Mouse (Mus musculus) CH12.LX (cell line): ENCODE results near the gene 1700020L24Rik. TPM values are rescaled to one million over a fixed set of nuclear protein-coding genes. Genes with fewer than 3 reads are reported as not detected.
A peak's percentile ranks its signal among the peaks of the same experiment; 100 is the strongest.

Source experiments
- DNase-seq: peaks from one replicate; pipeline ENCODE4 v3.0.0-alpha.2; 2013; ENCODE audit errors: extremely low read depth
- H3K27ac ChIP-seq: 2 replicates; pipeline ENCODE4 v1.5.1; 2012; ENCODE audit warnings: low read depth, mild to moderate bottlenecking, control low read depth, moderate library complexity; ENCODE audit not compliant: insufficient read depth
- H3K27me3 ChIP-seq: replicated peaks from 2 replicates; pipeline ENCODE3; 2012; ENCODE audit warnings: inconsistent platforms
- H3K36me3 ChIP-seq, 2 experiments: replicated peaks in 1 of 2; 2 replicates each; pipeline versions ENCODE3 to v1.6.1; 2012; ENCODE audit warnings: inconsistent platforms in 1 of 2, low read length in 1 of 2, mild to moderate bottlenecking in 1 of 2, mixed read lengths in 1 of 2, moderate library complexity in 1 of 2; ENCODE audit not compliant: control insufficient read depth in 1 of 2, insufficient read depth in 1 of 2
- H3K4me1 ChIP-seq, 2 experiments: 2 replicates each; pipeline ENCODE4 v1.6.1; 2012; ENCODE audit warnings: inconsistent platforms in 1 of 2, moderate library complexity in 1 of 2; ENCODE audit not compliant: insufficient read depth in 2 of 2, control insufficient read depth in 1 of 2
- H3K4me2 ChIP-seq: 2 replicates; pipeline ENCODE4 v1.6.1; 2012; ENCODE audit warnings: low read depth, mild to moderate bottlenecking, control low read depth; ENCODE audit not compliant: poor library complexity, insufficient read depth, severe bottlenecking
- H3K4me3 ChIP-seq, 3 experiments: fragments of 150-350 bp in 1 of 3; sonication (generic) in 1 of 3; replicated peaks in 1 of 3; 2 replicates each; pipeline versions ENCODE3 to v1.5.1; 2011 to 2012; ENCODE audit warnings: low read depth in 2 of 3, low read length in 2 of 3, mild to moderate bottlenecking in 2 of 3, moderate library complexity in 2 of 3, control low read depth in 1 of 3, improper control_type of control experiment in 1 of 3, inconsistent platforms in 1 of 3, mixed read lengths in 1 of 3; ENCODE audit not compliant: poor library complexity in 1 of 3
- H3K79me2 ChIP-seq: replicated peaks from 2 replicates; pipeline ENCODE4 v1.6.1; 2012; ENCODE audit warnings: mild to moderate bottlenecking, moderate library complexity; ENCODE audit not compliant: control insufficient read depth, poor library complexity, insufficient read depth, severe bottlenecking; ENCODE audit errors: extremely low read depth
- H3K9ac ChIP-seq: 2 replicates; pipeline ENCODE4 v1.6.1; 2012; ENCODE audit warnings: low read depth, mild to moderate bottlenecking, control low read depth, moderate library complexity; ENCODE audit not compliant: insufficient read depth
- H3K9me3 ChIP-seq: replicated peaks from 2 replicates; pipeline ENCODE3; 2012; ENCODE audit warnings: low read length, inconsistent platforms, mixed read lengths
- CHD1 ChIP-seq: IDR thresholded peaks from 2 replicates; pipeline ENCODE4 v1.6.1; 2012; ENCODE audit warnings: low read depth, low read length, improper control_type of control experiment, inconsistent platforms
- ELF1 ChIP-seq: IDR thresholded peaks from 2 replicates; pipeline ENCODE4 v1.6.1; 2014; ENCODE audit warnings: low read depth, mild to moderate bottlenecking, inconsistent platforms, low read length, improper control_type of control experiment
- ETS1 ChIP-seq: conservative IDR thresholded peaks from 2 replicates; pipeline ENCODE4 v1.6.1; 2012; ENCODE audit warnings: low read depth, mild to moderate bottlenecking, inconsistent platforms, low read length, improper control_type of control experiment, moderate library complexity
- GABPA ChIP-seq: IDR thresholded peaks from 2 replicates; pipeline ENCODE4 v1.6.1; 2012; ENCODE audit warnings: low read depth, low read length, improper control_type of control experiment, inconsistent platforms; ENCODE audit not compliant: insufficient replicate concordance
- HCFC1 ChIP-seq: IDR thresholded peaks from 2 replicates; pipeline ENCODE4 v1.6.1; 2012; ENCODE audit warnings: low read depth, mild to moderate bottlenecking, inconsistent platforms, low read length, improper control_type of control experiment
- IRF4 ChIP-seq: IDR thresholded peaks from 2 replicates; pipeline ENCODE4 v1.6.1; 2014; ENCODE audit warnings: low read depth, mild to moderate bottlenecking, inconsistent platforms, low read length, improper control_type of control experiment
- JUND ChIP-seq: conservative IDR thresholded peaks from 2 replicates; pipeline ENCODE4 v1.6.1; 2011; ENCODE audit warnings: low read depth, low read length, improper control_type of control experiment
- MAX ChIP-seq: IDR thresholded peaks from 2 replicates; pipeline ENCODE4 v1.6.1; 2011; ENCODE audit warnings: low read length, improper control_type of control experiment
- MEF2A ChIP-seq: IDR thresholded peaks from 2 replicates; pipeline ENCODE4 v1.6.1; 2014; ENCODE audit warnings: low read depth, mild to moderate bottlenecking, inconsistent platforms, low read length, improper control_type of control experiment, borderline replicate concordance
- MXI1 ChIP-seq: IDR thresholded peaks from 2 replicates; pipeline ENCODE4 v1.6.1; 2011; ENCODE audit warnings: mild to moderate bottlenecking, low read depth, low read length, improper control_type of control experiment
- MYC ChIP-seq: IDR thresholded peaks from 2 replicates; pipeline ENCODE4 v1.6.1; 2011; ENCODE audit warnings: low read depth, mild to moderate bottlenecking, improper control_type of control experiment, low read length
- POLR2A ChIP-seq: IDR thresholded peaks from 2 replicates; pipeline ENCODE4 v1.6.1; 2011; ENCODE audit warnings: low read depth, mild to moderate bottlenecking, improper control_type of control experiment, low read length
- RAD21 ChIP-seq: IDR thresholded peaks from 2 replicates; pipeline ENCODE4 v1.6.1; 2011; ENCODE audit warnings: low read depth, mild to moderate bottlenecking, low read length, improper control_type of control experiment, moderate library complexity
- RCOR1 ChIP-seq: conservative IDR thresholded peaks from 2 replicates; pipeline ENCODE4 v1.6.1; 2012; ENCODE audit warnings: low read depth, mild to moderate bottlenecking, inconsistent platforms, low read length, improper control_type of control experiment
- SIN3A ChIP-seq: IDR thresholded peaks from 2 replicates; pipeline ENCODE4 v1.6.1; 2012; ENCODE audit warnings: low read length, improper control_type of control experiment, inconsistent platforms
- SMC3 ChIP-seq: IDR thresholded peaks from 2 replicates; pipeline ENCODE4 v1.6.1; 2011; ENCODE audit warnings: low read depth, low read length, improper control_type of control experiment
- UBTF ChIP-seq: IDR thresholded peaks from 2 replicates; pipeline ENCODE4 v1.6.1; 2012; ENCODE audit warnings: low read depth, mild to moderate bottlenecking, inconsistent platforms, low read length, improper control_type of control experiment, moderate library complexity
- USF1 ChIP-seq: IDR thresholded peaks from 2 replicates; pipeline ENCODE4 v1.6.1; 2014; ENCODE audit warnings: low read depth, mild to moderate bottlenecking, inconsistent platforms, low read length, improper control_type of control experiment
- ZKSCAN1 ChIP-seq: IDR thresholded peaks from 2 replicates; pipeline ENCODE4 v1.6.1; 2012; ENCODE audit warnings: low read depth, inconsistent platforms, low read length, improper control_type of control experiment, borderline replicate concordance
- ZNF384 ChIP-seq: IDR thresholded peaks from 2 replicates; pipeline ENCODE4 v1.6.1; 2012; ENCODE audit warnings: low read depth, low read length, improper control_type of control experiment, inconsistent platforms
- dilution Hi-C: fragments of 300-500 bp; cut with MboI; formaldehyde crosslinking; loops from 2 replicates; pipeline ENCODE4 v1.14.3; 2020; ENCODE audit warnings: low sequenced_read_pairs; ENCODE audit not compliant: extremely low pct_unique_long_range_greater_than_20kb, extremely low pct_ligation_motif_present
- in situ Hi-C: fragments of 300-500 bp; cut with MboI; formaldehyde crosslinking; loops from 3 replicates; pipeline ENCODE4 v1.14.3; 2019; ENCODE audit warnings: low sequenced_read_pairs, low pct_ligation_motif_present, low pct_unique_long_range_greater_than_20kb, mixed read lengths
- polyA plus RNA-seq: library from polyadenylated mRNA; unstranded; fragments of >175 nt; gene quantifications from 2 replicates; pipeline ENCODE4 v1.2.1, GENCODE M21; 2012; ENCODE audit warnings: low read depth; ENCODE audit not compliant: insufficient read length
- total RNA-seq, 2 experiments: library from RNA; depleted of rRNA; stranded (reverse); fragments of 300-350 nt in 1 of 2; fragments of >200 nt in 1 of 2; gene quantifications; 2 replicates each; pipeline ENCODE4 v1.2.3; 2012 to 2014

1700020L24Rik gene
- total and polyA plus RNA-seq, 3 experiments: 0.21 to 0.40 TPM; not detected in 1

- dilution Hi-C loops (no loop called here), in situ Hi-C loops (loop anchor here (5.0 kb wide), 1 partner anchor 100 kb away; no protein-coding TSS in a partner anchor)
- Histone ChIP-seq H3K9me3 (no peaks in the 10 kb centered on the region), H3K4me1 (peaks cover 13 to 21% of the 10 kb centered on the region in 2 experiments), H3K79me2 (no peaks in the 10 kb centered on the region), H3K27me3 (peaks cover 71% of the 10 kb centered on the region), H3K4me2 (peak overlapping the region; percentile 77), H3K27ac (no peak overlapping the region), H3K9ac (no peak overlapping the region), H3K36me3 (no peaks in the 10 kb centered on the region), H3K4me3 (peak overlapping the region in 2 of 3 experiments; percentile 6 to 43)
- peak; percentile 56 for DNase-seq
- peak; percentile 88 for TF ChIP-seq MAX
- no peak for TF ChIP-seq IRF4
- TF ChIP-seq CHD1: no peak
- no peak for TF ChIP-seq GABPA
- TF ChIP-seq RCOR1: no peak
- no peak for TF ChIP-seq SIN3A
- no peak for TF ChIP-seq HCFC1
- peak; percentile 36; the same call in 1 of the 2 replicates for TF ChIP-seq POLR2A
- TF ChIP-seq JUND: no peak
- no peak for TF ChIP-seq ZNF384
- TF ChIP-seq MXI1: peak; percentile 63; the same call in 1 of the 2 replicates
- TF ChIP-seq ELF1: no peak
- TF ChIP-seq MYC: peak; percentile 87; the same call in 1 of the 2 replicates
These were observed 10.5 kb upstream of the 1700020L24Rik start for GRCm38 (mm10) chr11:83426964-83427363.

DNA sequence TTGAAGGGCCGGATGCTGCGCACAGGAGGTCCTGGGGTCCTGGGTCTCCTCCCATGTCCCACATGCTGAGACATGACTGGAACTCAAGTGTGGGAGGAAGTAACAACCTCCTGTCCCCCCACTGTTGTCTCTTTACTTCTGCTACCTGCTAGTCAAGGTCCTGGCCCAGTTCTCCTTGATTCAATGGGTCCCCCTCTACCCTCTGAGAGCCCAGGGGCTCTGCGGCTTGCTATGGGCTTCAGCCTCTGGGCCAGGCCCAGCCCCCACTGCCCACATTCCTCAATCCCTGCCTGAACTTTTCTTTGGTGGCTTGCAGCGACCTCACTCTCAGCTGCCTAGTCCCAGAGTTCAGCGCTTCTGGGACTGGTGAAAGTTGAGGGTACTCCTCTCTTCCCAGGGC lies 8.1 kb upstream of the 1700020L24Rik start, which contains the start of gene Gas2l2:
Gas2l2 (minus strand) TSS at position 101 of the 400 bp plus-strand sequence.
- Histone ChIP-seq H3K36me3 (no peaks in the 10 kb centered on the region), H3K27ac (no peak within 1 kb of the TSS), H3K79me2 (no peaks in the 10 kb centered on the region), H3K9me3 (no peaks in the 10 kb centered on the region), H3K4me3 (no peak within 1 kb of the TSS), H3K4me1 (peaks cover 13 to 21% of the 10 kb centered on the region in 2 experiments), H3K4me2 (no peak within 1 kb of the TSS), H3K9ac (no peak within 1 kb of the TSS), H3K27me3 (peaks cover 75% of the 10 kb centered on the region)
- TF ChIP-seq MYC: no peak
- no peak for TF ChIP-seq MEF2A
- no peak for TF ChIP-seq ETS1
- no peak for TF ChIP-seq RAD21
- TF ChIP-seq ZKSCAN1: no peak
- no peak for TF ChIP-seq USF1
- no peak for TF ChIP-seq SMC3
- TF ChIP-seq UBTF: no peak
- in situ Hi-C loops: loop anchor here (5.0 kb wide), 1 partner anchor 102 kb away; no protein-coding TSS in a partner anchor
- DNase-seq: no peak
- dilution Hi-C loops: no loop called here
